Mouse (Mus musculus) limb, embryonic 11.5 days (tissue): ENCODE measurements around the gene Gemin7. TPM values are rescaled to one million over a fixed set of nuclear protein-coding genes. Genes with fewer than 3 reads are reported as not detected.
"Not testable (repeated sequence)": the region's sequence is repeated elsewhere in the genome, so short reads cannot be mapped to it uniquely, and the experiment has no call there.

Source experiments
- ATAC-seq: fragments of 200-750 bp; cut with Nextera tagmentation; 2 replicates; pipeline ENCODE4 v1.8.0; 2017; ENCODE audit warnings: low read depth; ENCODE audit not compliant: insufficient number of reproducible peaks, low FRiP score, low TSS enrichment
- DNase-seq: peaks from one replicate; pipeline ENCODE4 v3.0.0-alpha.2; 2015; ENCODE audit warnings: low spot score
- H3K27ac ChIP-seq: fragments of 300-500 bp; sonication (generic); replicated peaks from 2 replicates; pipeline ENCODE4 v1.5.1; 2014; ENCODE audit warnings: low read depth, mild to moderate bottlenecking, low read length
- H3K27me3 ChIP-seq: fragments of 300-500 bp; sonication (generic); 2 replicates; pipeline ENCODE4 v1.6.1; 2014; ENCODE audit warnings: mild to moderate bottlenecking, low read length, mixed read lengths; ENCODE audit not compliant: control insufficient read depth, insufficient read depth
- H3K36me3 ChIP-seq: fragments of 300-500 bp; sonication (generic); 2 replicates; pipeline ENCODE4 v1.6.1; 2014; ENCODE audit warnings: mild to moderate bottlenecking, low read length, moderate library complexity, mixed read lengths; ENCODE audit not compliant: control insufficient read depth, insufficient read depth
- H3K4me1 ChIP-seq: fragments of 300-500 bp; sonication (generic); 2 replicates; pipeline ENCODE4 v1.6.1; 2014; ENCODE audit warnings: low read length, mixed read lengths; ENCODE audit not compliant: control insufficient read depth, insufficient read depth
- H3K4me2 ChIP-seq: fragments of 300-500 bp; sonication (generic); 2 replicates; pipeline ENCODE4 v1.6.1; 2014; ENCODE audit warnings: low read depth, mild to moderate bottlenecking, moderate library complexity; ENCODE audit not compliant: severe bottlenecking
- H3K4me3 ChIP-seq: fragments of 300-500 bp; sonication (generic); 2 replicates; pipeline ENCODE4 v1.5.1; 2014; ENCODE audit warnings: low read depth, low read length
- H3K9ac ChIP-seq: fragments of 300-500 bp; sonication (generic); 2 replicates; pipeline ENCODE4 v1.6.1; 2014; ENCODE audit warnings: mild to moderate bottlenecking, low read length
- H3K9me3 ChIP-seq: fragments of 300-500 bp; sonication (generic); 2 replicates; pipeline ENCODE4 v1.6.1; 2016; ENCODE audit warnings: low read length; ENCODE audit not compliant: control insufficient read depth
- WGBS: fragments of 180-500 bp; shearing (Covaris S2); extraction: QIAGEN DNeasy Blood & Tissue Kit; methylation state at CpG from one replicate; pipeline ENCODE4 v1.1.7; 2014; 5-methylcytosine and 5-hydroxymethylcytosine counted together
- polyA plus RNA-seq: library from polyadenylated mRNA; unstranded; fragments of >200 nt; fragmentation: Nextera tagmentation; extraction: Ambion mirVana; gene quantifications from 2 replicates; pipeline ENCODE4 v1.2.1, GENCODE M21; 2014

Gene Gemin7
- polyA plus RNA-seq, 1 experiment from 2014 or later = 183 TPM

GRCm38 (mm10) chr7:19607291-19607690, 29.9 kb upstream of the Gemin7 start:
- Histone ChIP-seq H3K4me1 (peaks cover 11% of the 10 kb centered on the region), H3K9ac (no peak overlapping the region), H3K4me2 (no peak overlapping the region), H3K27ac (no peak overlapping the region), H3K4me3 (no peak overlapping the region), H3K36me3 (no peaks in the 10 kb centered on the region; the same call in 1 of the 2 replicates), H3K27me3 (no peaks in the 10 kb centered on the region), H3K9me3 (no peaks in the 10 kb centered on the region)
- ATAC-seq = no peak
- no peak for DNase-seq
- WGBS = 84% methylated on average over 5 of the region's 5 CpGs

- Histone ChIP-seq H3K4me1 (peaks cover 11% of the 10 kb centered on the region), H3K4me2 (peak overlapping the region; percentile 84), H3K4me3 (peak overlapping the region; percentile 94)
- H3K9me3 ChIP-seq, H3K27me3 ChIP-seq, H3K27ac ChIP-seq, H3K9ac ChIP-seq, H3K36me3 ChIP-seq, DNase-seq: not testable (repeated sequence)
- ATAC-seq = peak; percentile 18
- WGBS = 59% methylated on average over 10 of the region's 10 CpGs
These were observed 27.3 kb upstream of the Gemin7 start for GRCm38 (mm10) chr7:19604606-19605214.

- DNase-seq (peak; percentile 98), ATAC-seq (peak; percentile 88)
- Histone ChIP-seq H3K27ac (peak within 1 kb of the TSS; percentile 64; the same call in 1 of the 2 replicates), H3K9ac (peak within 1 kb of the TSS; percentile 92), H3K4me2 (peak within 1 kb of the TSS; percentile 84), H3K36me3 (peaks cover 10% of the 10 kb centered on the region; the same call in 1 of the 2 replicates), H3K4me1 (peaks cover 11% of the 10 kb centered on the region), H3K27me3 (no peaks in the 10 kb centered on the region), H3K9me3 (no peaks in the 10 kb centered on the region), H3K4me3 (peak within 1 kb of the TSS; percentile 94)
- 1% methylated on average over 57 of the region's 57 CpGs for WGBS
These were observed 26.6 kb upstream of the Gemin7 start, which contains the start of gene Clasrp for GRCm38 (mm10) chr7:19603849-19604605. Clasrp (minus strand) TSS chr7:19604486.

- Histone ChIP-seq H3K4me2 (peak overlapping the region; percentile 84), H3K4me3 (peak overlapping the region; percentile 94; the same call in 1 of the 2 replicates), H3K9ac (no peak overlapping the region), H3K27ac (no peak overlapping the region), H3K27me3 (no peaks in the 10 kb centered on the region), H3K9me3 (no peaks in the 10 kb centered on the region), H3K4me1 (peaks cover 11% of the 10 kb centered on the region), H3K36me3 (peaks cover 18% of the 10 kb centered on the region; the same call in 1 of the 2 replicates)
- 85% methylated on average over 12 of the region's 12 CpGs for WGBS
- ATAC-seq = no peak
- no peak for DNase-seq
These were observed 25.7 kb upstream of the Gemin7 start for GRCm38 (mm10) chr7:19603055-19603454.

GRCm38 (mm10) chr7:19600562-19600961, 23.2 kb upstream of the Gemin7 start:
- H3K27me3 ChIP-seq = no peaks in the 10 kb centered on the region
- no peak for ATAC-seq
- peaks cover 23% of the 10 kb centered on the region for H3K36me3 ChIP-seq
- no peak overlapping the region for H3K9ac ChIP-seq
- WGBS = 85% methylated on average over 5 of the region's 5 CpGs
- no peaks in the 10 kb centered on the region for H3K9me3 ChIP-seq
- no peak for DNase-seq
- H3K4me1 ChIP-seq = peaks cover 11% of the 10 kb centered on the region
- no peak overlapping the region for H3K27ac ChIP-seq
- no peak overlapping the region for H3K4me2 ChIP-seq
- no peak overlapping the region for H3K4me3 ChIP-seq

GRCm38 (mm10) chr7:19593061-19593730, 15.8 kb upstream of the Gemin7 start:
- no peak overlapping the region for H3K4me2 ChIP-seq
- peaks cover 43% of the 10 kb centered on the region for H3K36me3 ChIP-seq
- no peak overlapping the region for H3K4me3 ChIP-seq
- no peak overlapping the region for H3K9ac ChIP-seq
- no peaks in the 10 kb centered on the region for H3K9me3 ChIP-seq
- H3K27me3 ChIP-seq = no peaks in the 10 kb centered on the region
- no peaks in the 10 kb centered on the region for H3K4me1 ChIP-seq
- ATAC-seq = no peak
- 84% methylated on average over 10 of the region's 10 CpGs for WGBS
- DNase-seq = no peak
- no peak overlapping the region for H3K27ac ChIP-seq

GRCm38 (mm10) chr7:19589917-19590316, 12.5 kb upstream of the Gemin7 start:
- H3K4me3 ChIP-seq = no peak overlapping the region
- DNase-seq (peak; percentile 73), ATAC-seq (peak; percentile 18; the same call in 1 of the 2 replicates)
- H3K27ac ChIP-seq = no peak overlapping the region
- 66% methylated on average over 3 of the region's 3 CpGs for WGBS
- H3K9ac ChIP-seq = no peak overlapping the region
- no peaks in the 10 kb centered on the region for H3K9me3 ChIP-seq
- H3K4me1 ChIP-seq = no peaks in the 10 kb centered on the region
- no peaks in the 10 kb centered on the region for H3K27me3 ChIP-seq
- H3K36me3 ChIP-seq = peaks cover 53% of the 10 kb centered on the region
- H3K4me2 ChIP-seq = no peak overlapping the region

GRCm38 (mm10) chr7:19589207-19589606, 11.8 kb upstream of the Gemin7 start:
- ATAC-seq (no peak), DNase-seq (peak; percentile 74)
- H3K27me3 ChIP-seq = no peaks in the 10 kb centered on the region
- no peaks in the 10 kb centered on the region for H3K9me3 ChIP-seq
- H3K9ac ChIP-seq = no peak overlapping the region
- no peaks in the 10 kb centered on the region for H3K4me1 ChIP-seq
- WGBS = 51% methylated on average over 3 of the region's 3 CpGs
- peaks cover 58% of the 10 kb centered on the region for H3K36me3 ChIP-seq
- H3K27ac ChIP-seq = no peak overlapping the region
- H3K4me2 ChIP-seq = no peak overlapping the region
- H3K4me3 ChIP-seq = no peak overlapping the region
